9 mouse cellular contexts compared by ENCODE assay signal in the genomic region with DNA sequence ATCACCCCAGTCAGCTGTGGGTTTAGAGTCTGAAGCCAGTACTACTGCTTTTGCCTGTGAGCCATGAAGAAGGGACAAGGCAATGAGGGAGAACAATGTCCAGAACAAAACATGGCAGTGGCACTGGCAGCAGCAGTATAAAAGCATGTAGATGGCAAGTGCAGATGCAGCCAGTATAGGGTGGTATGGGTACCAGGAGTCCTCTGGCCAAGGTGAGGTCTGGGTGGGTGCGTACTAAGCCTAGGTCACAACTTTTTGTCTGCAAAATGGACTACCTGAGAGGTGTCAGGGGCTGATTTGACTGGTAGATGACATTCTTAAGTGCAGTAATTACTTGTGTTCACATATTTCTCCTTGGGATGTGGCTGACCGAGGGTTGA. TPM values are rescaled to one million over a fixed set of nuclear protein-coding genes. Genes with fewer than 3 reads are reported as not detected.
A peak's percentile ranks its signal among the peaks of the same experiment; 100 is the strongest.
DNase-seq lines count a peak whose midpoint lies in the region; ATAC-seq and TF ChIP-seq lines count a peak whose summit lies in the region.
"Had no signal": no experiment of that assay in that cellular context is flagged by ENCODE, and none has a peak within 500 bp of the region (broad histone marks: within the 10 kb centered on the region; RNA-seq: fewer than 3 reads in every experiment).

No protein-coding gene starts in this region.

- peak overlapping the region; percentile 99 for H3K9ac ChIP-seq in hindbrain, embryonic 13.5 days
- no peak overlapping the region for H3K9ac ChIP-seq in midbrain, embryonic 14.5 days (replicated peaks; ENCODE audit: low read length)

- no peak for TF ChIP-seq CTCF in kidney, adult 2 months (conservative IDR thresholded peaks at IDR 0.05; ENCODE audit: insufficient read depth, insufficient read length, low read depth, low read length)

- no peak overlapping the region for H3K27ac ChIP-seq in kidney, adult 2 months (ENCODE audit: insufficient read depth, low read depth, low read length)
- H3K27ac ChIP-seq in brown adipose tissue, adult 24 weeks (replicated peaks; ENCODE audit: low read depth, low read length), result no peak overlapping the region
- H3K27ac ChIP-seq in hindbrain, embryonic 13.5 days, result peak overlapping the region; percentile 96
- peak overlapping the region; percentile 94 for H3K27ac ChIP-seq in midbrain, embryonic 14.5 days (replicated peaks; ENCODE audit: low read depth, low read length)

- no peak for DNase-seq in kidney, adult 2 months
- DNase-seq in kidney, postnatal 10 days, result no peak
- DNase-seq in midbrain, embryonic 14.5 days, result no peak
- no peak for DNase-seq in right cerebral cortex, postnatal 36 days (ENCODE audit: low spot score in 2 of 2)
- DNase-seq in right cerebral cortex, adult 18-20 months, result no peak

- no peaks in the 10 kb centered on the region for H3K27me3 ChIP-seq in kidney, adult 2 months (replicated peaks; ENCODE audit: control insufficient read depth, insufficient read depth, low read length)
- no peaks in the 10 kb centered on the region for H3K27me3 ChIP-seq in hindbrain, embryonic 13.5 days
- H3K27me3 ChIP-seq in midbrain, embryonic 14.5 days (ENCODE audit: control insufficient read depth, insufficient read depth, low read length), result no peaks in the 10 kb centered on the region
- H3K27me3 ChIP-seq: Patski had no signal

- no peaks in the 10 kb centered on the region for H3K9me3 ChIP-seq in hindbrain, embryonic 13.5 days
- H3K9me3 ChIP-seq in midbrain, embryonic 14.5 days (ENCODE audit: control insufficient read depth, low read length), result no peaks in the 10 kb centered on the region

- WGBS in kidney, adult 2 months, result 72% methylated on average over 2 of the region's 2 CpGs
- WGBS in hindbrain, embryonic 13.5 days, result 88% methylated on average over 2 of the region's 2 CpGs
- 81% methylated on average over 2 of the region's 2 CpGs for WGBS in midbrain, embryonic 14.5 days

- no peak; the same call in 1 of the 2 replicates for ATAC-seq in hindbrain, embryonic 13.5 days (ENCODE audit: low FRiP score)
- ATAC-seq in midbrain, embryonic 14.5 days (ENCODE audit: low FRiP score, low TSS enrichment), result no peak
- no peak for ATAC-seq in cerebellum, adult (ENCODE audit: insufficient number of reproducible peaks, low FRiP score, low TSS enrichment)

- H3K36me3 ChIP-seq in kidney, adult 2 months (ENCODE audit: control insufficient read depth, insufficient read depth, low read length), result no peaks in the 10 kb centered on the region
- H3K36me3 ChIP-seq in hindbrain, embryonic 13.5 days, result peaks cover 3% of the 10 kb centered on the region
- peaks cover 5% of the 10 kb centered on the region for H3K36me3 ChIP-seq in midbrain, embryonic 14.5 days (ENCODE audit: control insufficient read depth, insufficient read depth, low read length)

- peak overlapping the region; percentile 98 for H3K4me3 ChIP-seq in kidney, adult 2 months (ENCODE audit: insufficient read depth, low read depth, low read length)
- H3K4me3 ChIP-seq in brown adipose tissue, adult 24 weeks (ENCODE audit: insufficient read depth, low read depth, low read length), result peak overlapping the region; percentile 100
- H3K4me3 ChIP-seq in hindbrain, embryonic 13.5 days, result peak overlapping the region; percentile 95
- peak overlapping the region; percentile 80 for H3K4me3 ChIP-seq in midbrain, embryonic 14.5 days (replicated peaks; ENCODE audit: low read depth, low read length)

- TF ChIP-seq POLR2A in kidney, adult 2 months (IDR thresholded peaks at IDR 0.05; ENCODE audit: low read depth, low read length), result no peak

- peaks cover 12% of the 10 kb centered on the region; the same call in 1 of the 2 replicates for H3K4me1 ChIP-seq in kidney, adult 2 months (ENCODE audit: control insufficient read depth, insufficient read depth, low read length)
- no peaks in the 10 kb centered on the region for H3K4me1 ChIP-seq in brown adipose tissue, adult 24 weeks (ENCODE audit: control insufficient read depth, insufficient read depth, insufficient read length, low read length)
- H3K4me1 ChIP-seq in hindbrain, embryonic 13.5 days (replicated peaks), result peaks cover 24% of the 10 kb centered on the region
- H3K4me1 ChIP-seq in midbrain, embryonic 14.5 days (ENCODE audit: control insufficient read depth, insufficient read depth, low read length), result peaks cover 36% of the 10 kb centered on the region

- H3K4me2 ChIP-seq in hindbrain, embryonic 13.5 days, result peak overlapping the region; percentile 89
- H3K4me2 ChIP-seq in midbrain, embryonic 14.5 days (ENCODE audit: low read length), result peak overlapping the region; percentile 81

RNA-seq across cellular contexts. Expression of a gene that starts 0.7 kb away (rescaled TPM):
- polyA plus RNA-seq in kidney, adult 2 months (2012; rRNA removed), result 16.3 and 18.5 TPM in 2 replicates
- polyA plus RNA-seq in brown adipose tissue, adult 24 weeks (2012; ENCODE audit: insufficient read depth, insufficient read length, missing spikeins), result 10.5 and 10.9 TPM in 2 replicates
- polyA plus RNA-seq in hindbrain, embryonic 13.5 days (2015; fragmentation: Nextera tagmentation; extraction: Ambion mirVana), result 8.5 and 9.7 TPM in 2 replicates
- 13.4 and 16.9 TPM in 2 replicates for polyA plus RNA-seq in midbrain, embryonic 14.5 days (2014; fragmentation: Nextera tagmentation; extraction: Ambion mirVana)

RNA-seq across cellular contexts. Expression of a gene that starts 14.4 kb away (rescaled TPM):
- polyA plus RNA-seq in kidney, adult 2 months (2012; rRNA removed), result 130 and 137 TPM in 2 replicates
- polyA plus RNA-seq in brown adipose tissue, adult 24 weeks (2012; ENCODE audit: insufficient read depth, insufficient read length, missing spikeins), result 126 and 135 TPM in 2 replicates
- 177 and 178 TPM in 2 replicates for polyA plus RNA-seq in hindbrain, embryonic 13.5 days (2015; fragmentation: Nextera tagmentation; extraction: Ambion mirVana)
- polyA plus RNA-seq in midbrain, embryonic 14.5 days (2014; fragmentation: Nextera tagmentation; extraction: Ambion mirVana), result 170 and 190 TPM in 2 replicates

RNA-seq across cellular contexts. Expression of a gene that starts 24.6 kb away (rescaled TPM):
- polyA plus RNA-seq in kidney, adult 2 months (2012; rRNA removed), result 431 and 538 TPM in 2 replicates
- 3.0 and 5.1 TPM in 2 replicates for polyA plus RNA-seq in brown adipose tissue, adult 24 weeks (2012; ENCODE audit: insufficient read depth, insufficient read length, missing spikeins)
- polyA plus RNA-seq in hindbrain, embryonic 13.5 days (2015; fragmentation: Nextera tagmentation; extraction: Ambion mirVana), result 3.0 and 3.7 TPM in 2 replicates
- polyA plus RNA-seq in midbrain, embryonic 14.5 days (2014; fragmentation: Nextera tagmentation; extraction: Ambion mirVana), result 2.4 and 2.9 TPM in 2 replicates

RNA-seq across cellular contexts. Expression of a gene that starts 42.3 kb away (rescaled TPM):
- polyA plus RNA-seq in kidney, adult 2 months (2012; rRNA removed), result 36.2 and 45.6 TPM in 2 replicates
- 1.9 and 5.5 TPM in 2 replicates for polyA plus RNA-seq in brown adipose tissue, adult 24 weeks (2012; ENCODE audit: insufficient read depth, insufficient read length, missing spikeins)
- polyA plus RNA-seq in hindbrain, embryonic 13.5 days (2015; fragmentation: Nextera tagmentation; extraction: Ambion mirVana), result 29.8 and 31.6 TPM in 2 replicates
- 17.5 and 23.7 TPM in 2 replicates for polyA plus RNA-seq in midbrain, embryonic 14.5 days (2014; fragmentation: Nextera tagmentation; extraction: Ambion mirVana)

RNA-seq across cellular contexts. Expression of a gene that starts 47.6 kb away (rescaled TPM):
- polyA plus RNA-seq in kidney, adult 2 months (2012; rRNA removed), result 63.0 and 74.9 TPM in 2 replicates
- polyA plus RNA-seq in brown adipose tissue, adult 24 weeks (2012; ENCODE audit: insufficient read depth, insufficient read length, missing spikeins), result 48.4 and 53.1 TPM in 2 replicates
- polyA plus RNA-seq in hindbrain, embryonic 13.5 days (2015; fragmentation: Nextera tagmentation; extraction: Ambion mirVana), result 33.5 and 34.9 TPM in 2 replicates
- polyA plus RNA-seq in midbrain, embryonic 14.5 days (2014; fragmentation: Nextera tagmentation; extraction: Ambion mirVana), result 21.0 and 21.5 TPM in 2 replicates

Comparison
In these comparisons a context has a peak if more than half of its experiments do, and no peak if none do; other contexts are left out.
1. H3K27ac ChIP-seq: peak in hindbrain, embryonic 13.5 days (single experiment) and midbrain, embryonic 14.5 days (single experiment); none in kidney, adult 2 months (single experiment) and brown adipose tissue, adult 24 weeks (single experiment).
2. RNA of a gene that starts 24.6 kb away (polyA plus RNA-seq): 431 to 538 TPM in kidney, adult 2 months; 3.0 to 5.1 TPM in brown adipose tissue, adult 24 weeks, 3.0 to 3.7 TPM in hindbrain, embryonic 13.5 days and 2.4 to 2.9 TPM in midbrain, embryonic 14.5 days; every median in the first group is over 10 times any median in the second.
3. Peak in every context shown above with its lines, with median percentiles within 50 percentile points of each other: H3K4me3 ChIP-seq.